In genomic region chr2:170266407-170267101, GRCm38 (mm10) we compare ENCODE assay signal across 8 mouse cellular contexts.
A peak's percentile ranks its signal among the peaks of the same experiment; 100 is the strongest.
DNase-seq lines count a peak whose midpoint lies in the region; ATAC-seq lines count a peak whose summit lies in the region.
"Had no signal": no experiment of that assay in that cellular context is flagged by ENCODE, and none has a peak within 500 bp of the region (broad histone marks: within the 10 kb centered on the region; RNA-seq: fewer than 3 reads in every experiment).

No protein-coding gene starts in this region.

- no peaks in the 10 kb centered on the region for H3K27me3 ChIP-seq in forebrain, embryonic 13.5 days
- no peaks in the 10 kb centered on the region for H3K27me3 ChIP-seq in midbrain, embryonic 11.5 days (ENCODE audit: control insufficient read depth, insufficient read depth, low read length)

- no peaks in the 10 kb centered on the region for H3K9me3 ChIP-seq in forebrain, embryonic 13.5 days (replicated peaks)
- H3K9me3 ChIP-seq in midbrain, embryonic 11.5 days (ENCODE audit: control insufficient read depth, low read length): no peaks in the 10 kb centered on the region

- H3K27ac ChIP-seq in forebrain, embryonic 13.5 days: no peak overlapping the region
- H3K27ac ChIP-seq in midbrain, embryonic 11.5 days (ENCODE audit: low read depth, low read length): no peak overlapping the region

- H3K9ac ChIP-seq in forebrain, embryonic 13.5 days: 0 out of 2 replicates have a peak overlapping the region, but pooled peaks have one; percentile 48
- peak overlapping the region; percentile 34 for H3K9ac ChIP-seq in midbrain, embryonic 11.5 days (ENCODE audit: low read length)

- peak; percentile 43 for DNase-seq in A20 (ENCODE audit: low read depth, low spot score)
- DNase-seq in CD8-positive naive resting alpha-beta T cell, adult 2 months (ENCODE audit: low read depth in 2 of 2, low spot score in 2 of 2): peak; percentile 24 to 49
- DNase-seq in kidney, postnatal 4 days: peak; percentile 66 to 71
- DNase-seq in midbrain, embryonic 11.5 days (ENCODE audit: low spot score, missing footprints): peak; percentile 91
- peak; percentile 56 for DNase-seq in thymus, postnatal 0 days (ENCODE audit: low spot score)
- no peak for DNase-seq in adrenal gland, adult 8-10 months

- peaks cover 18% of the 10 kb centered on the region for H3K4me1 ChIP-seq in forebrain, embryonic 13.5 days
- peaks cover 4% of the 10 kb centered on the region; the same call in 1 of the 2 replicates for H3K4me1 ChIP-seq in midbrain, embryonic 11.5 days (ENCODE audit: control insufficient read depth, insufficient read depth, low read length)

- H3K4me2 ChIP-seq in forebrain, embryonic 13.5 days: peak overlapping the region; percentile 59
- peak overlapping the region; percentile 43 for H3K4me2 ChIP-seq in midbrain, embryonic 11.5 days

- WGBS in forebrain, embryonic 13.5 days: 2% methylated on average over 16 of the region's 16 CpGs
- WGBS in midbrain, embryonic 11.5 days: 10% methylated on average over 16 of the region's 16 CpGs

- H3K36me3 ChIP-seq in forebrain, embryonic 13.5 days (ENCODE audit: poor library complexity, severe bottlenecking): no peaks in the 10 kb centered on the region
- H3K36me3 ChIP-seq in midbrain, embryonic 11.5 days (ENCODE audit: control insufficient read depth, insufficient read depth, low read length): no peaks in the 10 kb centered on the region

- no peak for ATAC-seq in forebrain, embryonic 13.5 days
- ATAC-seq in midbrain, embryonic 11.5 days (ENCODE audit: low FRiP score): no peak; the same call in 1 of the 2 replicates

- peak overlapping the region; percentile 32 for H3K4me3 ChIP-seq in forebrain, embryonic 13.5 days
- H3K4me3 ChIP-seq in midbrain, embryonic 11.5 days (ENCODE audit: low read depth, low read length): peak overlapping the region; percentile 12; the same call in 1 of the 2 replicates
- H3K4me3 ChIP-seq: erythroblast, embryonic 14.5 days had no signal
